Mouse (Mus musculus): ENCODE measurements around the gene Aldh3b3. TPM values are rescaled to one million over a fixed set of nuclear protein-coding genes. Genes with fewer than 3 reads are reported as not detected.

Aldh3b3 gene
- total RNA-seq, 2 experiments from 2014 or later = not detected

DNA sequence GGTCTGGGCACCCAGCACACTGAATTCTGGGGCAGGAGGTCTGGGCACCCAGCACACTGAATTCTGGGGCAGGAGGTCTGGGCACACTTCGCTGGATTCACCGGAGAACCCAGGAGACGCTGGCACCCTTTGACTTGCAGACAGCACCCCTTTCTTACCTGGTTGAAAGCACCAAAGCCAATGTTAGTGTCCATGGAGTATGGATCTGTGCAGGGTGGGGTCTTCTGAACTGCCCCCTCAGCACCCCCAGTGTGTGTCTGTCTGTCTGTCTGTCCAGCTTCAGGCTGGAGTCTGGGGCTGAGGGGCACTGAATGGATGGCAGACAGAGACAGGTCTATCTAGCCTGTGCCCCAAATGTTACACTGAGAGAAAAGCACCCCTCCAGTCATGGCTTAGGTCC is 33.1 kb downstream of the Aldh3b3 start:
- H3K4me3 ChIP-seq = no peak overlapping the region
- no peak for DNase-seq (ENCODE audit: low spot score in 2 of 2)
- TF ChIP-seq CTCF (conservative IDR thresholded peaks at IDR 0.05) = no peak
- H3K27ac ChIP-seq = no peak overlapping the region

DNA sequence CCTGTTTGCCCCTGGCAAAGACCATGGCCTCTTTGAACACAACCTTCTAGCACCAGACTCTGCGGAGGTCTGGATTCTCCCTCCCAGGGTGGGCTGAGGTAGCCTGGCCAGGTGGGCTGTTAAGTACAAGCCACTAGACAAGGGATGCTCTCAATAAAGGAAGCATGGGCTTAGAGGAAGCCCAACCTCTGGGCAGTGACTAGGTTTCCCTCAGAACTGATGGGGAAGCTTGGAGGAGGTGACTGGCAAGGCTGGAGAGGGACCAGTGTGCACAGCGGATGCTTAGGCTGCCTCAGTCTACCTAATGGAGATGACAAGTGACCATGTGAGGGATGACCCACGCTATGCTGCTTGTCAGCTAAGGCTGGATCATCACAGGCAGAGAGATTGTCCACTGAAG is 33.5 kb downstream of the Aldh3b3 start:
- Histone ChIP-seq H3K4me3 (no peak overlapping the region), H3K27ac (no peak overlapping the region)
- DNase-seq (ENCODE audit: low spot score in 2 of 2) = no peak
- TF ChIP-seq CTCF (conservative IDR thresholded peaks at IDR 0.05) = no peak

DNA sequence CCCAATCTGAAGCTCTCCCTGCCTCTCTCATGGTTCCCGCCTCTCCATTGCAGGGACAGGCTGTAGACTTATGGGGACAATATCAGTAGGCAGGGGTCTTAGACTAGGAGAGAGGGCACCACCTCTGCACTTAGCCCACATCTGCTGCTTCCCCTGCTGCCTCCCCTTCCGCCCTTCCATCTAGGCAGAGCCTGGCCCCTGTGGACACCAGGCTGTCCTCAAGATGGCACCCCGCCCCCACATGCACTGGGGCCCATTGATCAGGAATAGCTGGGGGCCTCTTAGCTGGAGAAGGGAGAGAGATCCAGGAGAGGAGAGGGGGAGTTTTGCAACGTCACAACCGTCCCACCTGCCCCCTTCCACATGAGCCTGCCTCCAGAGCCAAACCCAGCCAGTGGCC is 34.0 kb downstream of the Aldh3b3 start, which contains the start of gene Tbx10:
Gene Tbx10, plus strand, starts transcription at position 337 of the 400 bp plus-strand sequence.
- no peak for TF ChIP-seq CTCF (conservative IDR thresholded peaks at IDR 0.05)
- DNase-seq (ENCODE audit: low spot score in 2 of 2) = no peak
- no peak within 1 kb of the TSS for H3K4me3 ChIP-seq
- H3K27ac ChIP-seq = no peak within 1 kb of the TSS

DNA sequence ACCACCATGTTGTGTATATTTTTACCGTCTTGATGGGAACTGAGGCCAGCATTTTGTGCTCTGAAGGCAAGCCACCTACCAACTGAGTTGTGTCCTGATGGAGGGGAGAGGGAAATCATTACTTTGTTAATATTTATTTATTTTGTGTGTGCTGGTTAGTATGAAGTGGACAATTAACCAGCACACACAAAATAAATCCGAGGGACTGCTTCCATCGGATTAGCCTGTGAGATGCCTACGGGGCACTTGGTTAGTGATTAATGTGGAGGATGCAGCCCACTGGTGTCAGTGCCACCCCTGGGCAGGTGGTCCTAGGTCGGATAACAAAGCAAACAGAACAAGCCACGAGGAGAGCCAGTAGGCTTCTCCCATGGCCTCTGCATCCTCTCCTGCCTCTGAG is 36.5 kb downstream of the Aldh3b3 start:
- H3K4me3 ChIP-seq = no peak overlapping the region
- no peak for DNase-seq (ENCODE audit: low spot score in 2 of 2)
- TF ChIP-seq CTCF (conservative IDR thresholded peaks at IDR 0.05) = no peak
- no peak overlapping the region for H3K27ac ChIP-seq

DNA sequence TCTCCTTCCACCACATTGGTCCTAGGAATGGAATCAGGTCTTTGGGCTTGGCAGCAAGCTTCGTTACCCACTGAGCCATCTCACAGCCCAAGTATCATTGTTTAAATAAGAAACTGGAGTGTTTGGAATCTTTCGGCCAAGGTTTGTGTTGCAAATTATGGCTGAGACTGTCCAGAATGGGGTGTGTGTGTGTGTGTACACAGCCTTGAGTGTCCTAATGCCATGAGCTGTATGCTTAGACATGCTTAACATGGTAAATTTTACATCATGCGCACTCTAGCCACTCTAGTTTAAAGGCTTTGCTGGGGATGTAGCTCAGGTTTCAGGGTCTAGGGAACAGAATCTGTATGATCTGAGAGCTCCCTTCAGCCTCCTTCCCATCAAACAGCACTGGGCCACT is 37.1 kb downstream of the Aldh3b3 start:
- Histone ChIP-seq H3K27ac (no peak overlapping the region), H3K4me3 (no peak overlapping the region)
- no peak for TF ChIP-seq CTCF (conservative IDR thresholded peaks at IDR 0.05)
- DNase-seq (ENCODE audit: low spot score in 2 of 2) = no peak

DNA sequence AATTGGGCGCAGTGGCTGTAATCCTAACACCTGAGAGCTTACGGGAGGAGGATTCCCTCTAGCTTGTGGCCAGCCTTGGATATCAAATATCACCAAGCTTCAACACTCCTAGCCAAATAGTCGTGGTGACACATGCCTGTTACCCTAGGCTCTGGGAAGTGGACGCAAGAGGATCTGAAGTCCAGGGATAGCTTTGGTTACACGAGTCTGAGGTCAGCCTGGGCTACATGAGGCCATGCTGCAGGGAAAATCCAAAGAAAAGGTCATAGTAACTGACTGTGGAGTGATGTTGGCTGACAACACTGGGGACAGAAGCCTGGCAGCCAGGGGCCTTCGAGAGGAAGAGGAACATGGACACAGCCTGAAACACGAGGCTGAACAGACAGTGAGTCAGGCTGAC is 37.7 kb downstream of the Aldh3b3 start:
- Histone ChIP-seq H3K4me3 (no peak overlapping the region), H3K27ac (no peak overlapping the region)
- no peak for TF ChIP-seq CTCF (conservative IDR thresholded peaks at IDR 0.05)
- DNase-seq (ENCODE audit: low spot score in 2 of 2) = no peak

DNA sequence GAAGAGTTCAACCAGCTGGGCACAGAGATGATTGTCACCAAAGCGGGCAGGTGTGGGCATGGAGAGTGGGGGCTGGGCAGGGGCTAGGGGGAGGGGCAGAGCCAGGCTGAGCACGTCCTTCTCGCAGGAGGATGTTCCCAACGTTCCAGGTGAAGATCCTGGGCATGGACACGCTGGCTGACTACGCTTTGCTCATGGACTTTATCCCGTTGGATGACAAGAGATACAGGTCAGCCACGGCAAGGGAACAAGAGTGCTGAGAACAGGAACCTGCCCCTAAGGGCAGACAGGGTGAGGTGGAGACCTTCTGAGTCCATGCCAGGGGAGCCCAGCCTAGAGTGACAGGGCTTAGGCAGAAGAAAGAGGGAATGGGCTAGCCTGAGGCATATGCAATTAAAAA is 38.3 kb downstream of the Aldh3b3 start:
- DNase-seq (ENCODE audit: low spot score in 2 of 2) = no peak
- no peak overlapping the region for H3K4me3 ChIP-seq
- no peak for TF ChIP-seq CTCF (conservative IDR thresholded peaks at IDR 0.05)
- no peak overlapping the region for H3K27ac ChIP-seq

DNA sequence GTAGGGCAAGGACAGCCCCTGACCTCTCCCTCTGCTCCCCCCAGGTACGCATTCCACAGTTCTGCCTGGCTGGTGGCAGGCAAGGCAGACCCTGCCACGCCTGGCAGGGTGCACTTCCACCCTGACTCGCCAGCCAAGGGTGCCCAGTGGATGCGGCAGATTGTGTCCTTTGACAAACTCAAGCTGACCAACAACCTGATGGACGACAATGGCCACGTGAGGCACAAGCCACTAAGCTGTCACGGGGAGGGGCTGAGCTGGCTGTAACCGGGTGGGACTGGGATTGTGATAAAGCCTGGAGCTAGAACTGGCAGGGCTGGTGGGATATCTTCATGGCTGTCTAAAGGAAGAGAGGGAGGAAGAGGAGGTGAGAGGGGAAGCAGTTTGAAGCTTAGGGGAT is 38.8 kb downstream of the Aldh3b3 start:
- no peak overlapping the region for H3K27ac ChIP-seq
- no peak overlapping the region for H3K4me3 ChIP-seq
- TF ChIP-seq CTCF (conservative IDR thresholded peaks at IDR 0.05) = no peak
- no peak for DNase-seq (ENCODE audit: low spot score in 2 of 2)

DNA sequence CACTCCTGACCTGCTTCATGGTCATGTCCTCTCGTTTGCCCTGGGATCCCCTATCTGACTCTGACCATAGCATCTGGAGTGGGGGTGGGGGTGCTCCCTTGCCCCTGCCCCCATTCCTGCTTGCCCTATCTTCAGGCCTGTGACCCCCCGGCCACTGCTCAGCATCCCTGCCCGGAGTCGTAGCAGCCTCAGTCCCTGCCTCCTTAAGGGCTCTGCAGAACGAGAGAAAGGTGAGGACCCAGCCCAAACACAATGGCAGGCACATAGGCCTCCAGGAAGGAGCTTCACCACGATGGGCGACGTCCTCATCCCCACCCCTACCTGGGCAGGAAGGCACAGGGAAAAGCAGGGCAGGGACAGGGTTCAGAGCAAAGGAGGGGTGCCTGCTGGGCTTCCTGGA is 39.9 kb downstream of the Aldh3b3 start:
- H3K4me3 ChIP-seq = no peak overlapping the region
- no peak for DNase-seq (ENCODE audit: low spot score in 2 of 2)
- TF ChIP-seq CTCF (conservative IDR thresholded peaks at IDR 0.05) = no peak
- H3K27ac ChIP-seq = no peak overlapping the region

DNA sequence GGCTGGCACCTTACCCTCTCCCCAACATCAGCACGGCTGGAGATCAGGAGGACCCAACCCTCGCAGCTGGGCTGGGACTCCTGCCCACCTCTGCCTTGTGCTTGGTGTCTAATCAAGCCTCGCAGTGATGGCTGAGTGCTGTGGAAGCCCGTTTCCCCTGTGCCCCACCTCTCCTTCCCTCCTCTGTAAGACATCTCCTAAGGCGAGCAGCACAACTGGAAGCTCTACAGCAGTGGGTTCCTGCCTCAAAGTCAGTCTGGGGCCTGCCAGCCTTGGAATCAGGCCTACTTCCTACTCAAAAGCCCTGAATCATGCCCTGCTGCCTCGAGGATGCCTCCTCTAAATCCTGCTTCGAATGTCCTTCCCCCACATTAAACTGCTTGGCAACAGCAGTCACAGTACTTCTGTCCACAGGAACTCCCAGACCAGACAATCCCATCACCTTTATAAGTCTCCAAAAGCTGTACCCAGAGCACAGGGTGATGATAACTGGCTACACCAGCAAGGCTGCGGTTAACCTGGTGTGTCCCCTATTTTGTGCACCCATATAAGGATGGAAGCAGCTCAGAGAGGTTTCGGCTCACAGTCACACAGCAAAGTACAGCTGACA is 40.8 kb downstream of the Aldh3b3 start:
- no peak for DNase-seq (ENCODE audit: low spot score in 2 of 2)
- TF ChIP-seq CTCF (conservative IDR thresholded peaks at IDR 0.05) = no peak
- H3K4me3 ChIP-seq = no peak overlapping the region; the same call in 1 of the 2 replicates
- H3K27ac ChIP-seq = no peak overlapping the region; the same call in 1 of the 2 replicates

DNA sequence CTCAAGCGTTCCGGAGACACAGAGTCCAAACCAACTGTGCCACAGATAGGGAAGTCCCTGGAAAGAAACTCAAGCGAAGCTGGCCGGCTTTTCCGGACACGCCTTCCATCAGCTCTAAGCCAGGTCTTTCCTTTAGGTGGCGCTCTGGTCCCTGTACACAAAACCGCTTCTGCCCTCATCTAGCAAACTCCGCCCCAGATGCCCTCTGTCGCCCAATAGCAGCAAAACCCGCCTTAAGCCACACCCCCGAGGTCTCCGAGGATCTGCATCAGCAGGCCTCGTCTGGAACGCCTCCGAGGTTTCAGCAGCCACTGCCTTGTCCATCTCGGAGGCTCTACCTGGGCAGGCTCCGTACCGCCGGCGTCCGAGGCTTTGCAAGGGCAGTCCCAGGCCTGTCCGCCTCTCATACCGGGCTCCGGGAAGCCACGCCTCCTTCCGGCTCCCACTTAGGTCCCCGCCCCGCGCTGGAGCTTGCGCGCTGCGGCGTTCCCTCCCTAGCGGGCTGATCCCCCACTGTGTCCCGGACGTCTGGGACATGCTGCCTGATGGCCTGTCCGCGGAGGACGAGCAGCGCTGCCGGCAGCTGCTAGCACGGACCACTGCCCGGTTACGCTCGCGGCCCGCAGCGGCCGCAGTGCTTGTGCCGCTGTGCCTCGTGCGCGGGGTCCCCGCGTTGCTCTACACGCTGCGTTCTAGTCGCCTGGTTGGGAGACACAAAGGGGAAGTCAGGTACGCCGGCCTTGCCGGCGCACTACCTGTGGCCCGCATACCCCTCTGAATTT is 41.9 kb downstream of the Aldh3b3 start, which contains the start of the genes Nudt8 and Gm49405:
Gene Nudt8, plus strand, starts transcription at position 462 of the 782 bp plus-strand sequence.
Gene Gm49405, plus strand, starts transcription at position 508 of the 782 bp plus-strand sequence.
- H3K27ac ChIP-seq = peak within 1 kb of the TSS; percentile 96
- peak; percentile 92 to 95 for DNase-seq (ENCODE audit: low spot score in 2 of 2)
- TF ChIP-seq CTCF (conservative IDR thresholded peaks at IDR 0.05) = peak; percentile 86
- H3K4me3 ChIP-seq = peak within 1 kb of the TSS; percentile 75

DNA sequence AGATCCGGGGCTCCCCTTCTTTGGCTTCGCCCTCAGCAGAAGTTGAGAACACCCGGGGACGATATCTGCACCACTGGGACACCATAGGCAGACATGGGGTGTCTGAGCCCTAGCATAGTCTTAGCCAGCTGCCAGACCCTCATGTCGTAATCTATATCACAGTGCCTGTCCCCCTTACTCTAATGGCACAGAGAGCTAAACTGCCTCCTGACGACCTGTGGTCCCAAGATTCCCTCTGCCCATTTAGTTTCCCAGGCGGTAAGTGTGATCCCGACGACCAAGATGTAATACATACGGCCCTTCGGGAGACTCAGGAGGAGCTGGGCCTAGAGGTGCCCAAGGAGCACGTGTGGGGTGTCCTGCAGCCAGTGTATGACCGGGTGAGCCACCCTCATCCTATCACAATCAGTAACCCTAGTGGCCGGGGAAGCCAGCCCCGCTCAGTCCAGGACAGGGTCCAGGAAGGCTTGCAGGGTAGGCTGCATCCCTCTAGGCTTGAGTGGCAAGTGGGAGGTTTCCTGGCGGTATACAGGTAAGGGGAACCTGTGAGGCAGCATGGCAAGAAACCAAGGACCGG is 42.6 kb downstream of the Aldh3b3 start:
- DNase-seq (ENCODE audit: low spot score in 2 of 2) = no peak
- no peak for TF ChIP-seq CTCF (conservative IDR thresholded peaks at IDR 0.05)
- peak overlapping the region; percentile 75 for H3K4me3 ChIP-seq
- H3K27ac ChIP-seq = peak overlapping the region; percentile 96

DNA sequence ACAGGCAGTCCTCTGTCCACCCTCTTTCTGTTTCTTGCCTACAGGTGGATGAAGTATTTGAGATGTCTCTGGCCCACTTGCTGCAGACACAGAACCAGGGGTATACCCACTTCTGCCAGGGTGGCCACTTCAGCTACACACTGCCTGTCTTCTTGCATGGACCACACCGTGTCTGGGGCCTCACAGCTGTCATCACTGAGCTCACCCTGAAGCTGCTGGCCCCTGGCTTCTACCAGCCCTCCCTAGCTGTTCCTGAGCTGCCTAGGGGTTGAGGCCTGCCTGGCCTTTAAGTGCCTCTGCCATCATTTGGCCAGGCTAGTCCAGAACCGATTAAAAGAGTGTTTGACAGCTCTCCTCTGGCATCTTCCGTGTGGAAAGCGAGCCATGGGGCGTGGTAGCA is 43.3 kb downstream of the Aldh3b3 start:
- DNase-seq (ENCODE audit: low spot score in 2 of 2) = no peak
- no peak for TF ChIP-seq CTCF (conservative IDR thresholded peaks at IDR 0.05)
- Histone ChIP-seq H3K4me3 (no peak overlapping the region), H3K27ac (no peak overlapping the region)

All from layer of hippocampus, adult 2 months (tissue).